Mouse (Mus musculus) lung, postnatal 4 days (tissue): ENCODE data around the gene Prl7a1.

Source experiments
- DNase-seq, 2 experiments: peaks; one replicate each; pipeline ENCODE4 v3.0.0; 2021

The Prl7a1 gene

DNA sequence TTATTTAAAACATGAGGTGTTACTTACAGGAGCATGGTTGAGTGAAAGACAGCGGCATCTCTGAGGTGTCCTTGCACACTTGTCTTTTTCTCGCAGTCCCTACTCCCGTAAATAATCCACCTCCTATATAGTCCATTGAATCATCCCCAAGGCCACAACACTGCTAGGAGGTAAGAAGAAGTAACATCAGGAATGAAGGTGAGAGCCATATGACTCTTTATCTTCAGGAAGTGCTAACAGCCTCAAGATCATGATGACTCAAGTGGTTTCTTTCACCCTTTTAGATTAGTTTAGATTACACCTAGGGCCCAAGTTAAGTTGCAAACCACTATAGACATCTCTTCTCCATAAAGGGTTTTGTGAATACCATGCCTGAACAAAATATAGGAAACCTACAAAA is at the start of gene Prl7a1:
Prl7a1 (minus strand) TSS at position 101 of the 400 bp plus-strand sequence.
- DNase-seq: no peak

DNA sequence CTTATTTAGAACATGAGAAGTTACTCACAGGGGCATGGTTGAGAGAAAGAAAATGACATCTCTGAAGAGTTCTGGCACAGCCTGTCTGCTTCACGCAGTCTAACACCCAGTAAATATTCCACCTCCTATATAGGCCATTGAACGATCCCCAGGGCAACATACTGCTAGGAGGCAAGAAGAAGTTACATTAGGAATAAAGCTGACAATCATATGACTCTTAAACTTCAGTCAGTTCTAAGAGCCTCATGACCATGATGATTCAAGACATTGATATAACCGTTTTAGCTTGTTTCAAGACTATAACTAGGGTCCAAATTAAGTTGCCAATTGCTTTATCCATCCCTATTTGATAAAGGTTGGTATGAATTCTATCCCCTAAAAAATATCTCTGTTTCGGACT is 25.6 kb upstream of the Prl7a1 start, which contains the start of gene Prl7a2:
Prl7a2 (minus strand) TSS at position 101 of the 400 bp plus-strand sequence.
- no peak for DNase-seq

DNA sequence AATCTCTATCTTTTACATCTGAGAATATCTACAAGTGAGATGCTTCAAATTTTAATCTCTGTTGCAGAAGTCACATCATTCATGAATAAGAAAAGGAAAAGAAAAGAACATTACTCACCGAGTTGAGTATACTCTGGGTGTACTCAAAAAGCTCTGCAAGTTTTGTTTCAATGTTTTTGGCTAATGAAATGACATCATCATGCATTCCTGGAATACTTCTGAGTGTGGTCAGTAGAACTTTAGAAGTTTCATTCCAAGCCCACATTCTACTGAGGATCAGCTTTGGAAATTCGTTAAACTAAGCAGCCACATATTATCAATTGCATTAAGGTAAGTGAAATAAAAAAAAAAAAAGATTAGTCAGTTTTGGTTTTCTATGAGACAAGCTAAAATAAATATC is 18.5 kb upstream of the Prl7a1 start:
- no peak for DNase-seq

DNA sequence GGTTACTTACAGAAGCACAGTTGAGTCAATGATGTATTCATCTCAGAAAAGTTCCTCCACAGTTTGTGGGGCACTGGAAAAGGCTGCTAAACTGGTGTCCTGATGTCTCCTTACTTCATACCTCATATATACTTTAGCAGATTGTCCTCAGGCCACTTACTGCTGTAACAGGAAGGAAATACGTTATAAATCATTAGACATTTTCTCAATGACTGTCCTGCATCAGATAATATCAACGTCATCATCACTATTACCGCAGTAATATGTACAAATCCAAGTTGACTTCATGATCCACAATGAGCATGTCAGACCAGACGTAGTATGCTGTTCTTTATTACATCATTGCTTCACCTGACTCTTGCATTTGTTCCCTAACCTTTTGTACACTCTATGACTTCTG is 31.8 kb downstream of the Prl7a1 start, which contains the start of gene Prl7b1:
Prl7b1 (minus strand) TSS at position 101 of the 400 bp plus-strand sequence.
- no peak for DNase-seq
